Mouse (Mus musculus): Measurements from ENCODE around the gene Mkrn3.

The Mkrn3 gene

DNA sequence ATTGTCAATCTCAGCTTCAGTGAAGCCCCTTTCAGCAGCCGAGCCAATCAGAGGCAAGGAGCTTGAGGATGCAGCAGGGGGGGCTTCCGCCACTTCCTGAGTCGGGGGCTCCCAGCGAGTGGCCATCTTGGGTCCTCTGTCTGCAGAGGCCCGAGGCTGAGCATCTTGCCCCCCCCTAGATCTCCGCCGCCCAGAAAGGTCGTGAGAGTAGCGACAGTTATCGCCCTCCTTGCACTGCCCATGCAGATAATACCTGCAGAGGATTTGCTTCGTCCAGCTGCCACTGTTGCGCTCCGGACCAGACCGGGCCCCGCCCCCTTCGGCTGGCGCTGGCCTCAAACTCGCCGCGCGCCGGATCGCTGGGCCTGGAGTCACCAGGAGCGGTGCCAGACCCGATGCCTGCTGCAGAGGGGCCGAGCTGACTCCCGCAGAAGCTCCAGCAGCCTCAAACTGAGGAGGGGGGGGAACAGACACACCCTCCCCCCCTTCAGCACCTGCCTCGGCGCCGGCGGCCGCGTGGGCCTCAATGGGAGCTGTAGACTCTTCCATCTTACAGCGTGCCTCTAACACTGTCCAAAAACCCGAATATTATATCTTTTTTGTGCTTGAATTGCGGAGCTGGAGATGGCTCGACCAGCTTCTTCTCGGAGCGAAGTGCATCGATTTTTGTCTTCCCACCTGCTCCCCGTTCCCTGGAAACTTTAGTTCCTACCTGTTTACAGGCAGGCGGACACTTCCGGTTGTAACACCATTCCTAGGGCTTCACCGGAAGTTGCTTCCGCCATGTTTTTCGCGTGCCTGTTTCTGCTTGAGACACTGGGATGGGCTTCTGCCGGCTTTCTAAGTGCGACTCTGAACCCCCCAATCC lies at the start of gene Mkrn3:
TSS of gene Mkrn3 (minus strand) at position 647 of the 868 bp plus-strand sequence.
- DNase-seq (ENCODE audit: low spot score) = peak; percentile 73

DNA sequence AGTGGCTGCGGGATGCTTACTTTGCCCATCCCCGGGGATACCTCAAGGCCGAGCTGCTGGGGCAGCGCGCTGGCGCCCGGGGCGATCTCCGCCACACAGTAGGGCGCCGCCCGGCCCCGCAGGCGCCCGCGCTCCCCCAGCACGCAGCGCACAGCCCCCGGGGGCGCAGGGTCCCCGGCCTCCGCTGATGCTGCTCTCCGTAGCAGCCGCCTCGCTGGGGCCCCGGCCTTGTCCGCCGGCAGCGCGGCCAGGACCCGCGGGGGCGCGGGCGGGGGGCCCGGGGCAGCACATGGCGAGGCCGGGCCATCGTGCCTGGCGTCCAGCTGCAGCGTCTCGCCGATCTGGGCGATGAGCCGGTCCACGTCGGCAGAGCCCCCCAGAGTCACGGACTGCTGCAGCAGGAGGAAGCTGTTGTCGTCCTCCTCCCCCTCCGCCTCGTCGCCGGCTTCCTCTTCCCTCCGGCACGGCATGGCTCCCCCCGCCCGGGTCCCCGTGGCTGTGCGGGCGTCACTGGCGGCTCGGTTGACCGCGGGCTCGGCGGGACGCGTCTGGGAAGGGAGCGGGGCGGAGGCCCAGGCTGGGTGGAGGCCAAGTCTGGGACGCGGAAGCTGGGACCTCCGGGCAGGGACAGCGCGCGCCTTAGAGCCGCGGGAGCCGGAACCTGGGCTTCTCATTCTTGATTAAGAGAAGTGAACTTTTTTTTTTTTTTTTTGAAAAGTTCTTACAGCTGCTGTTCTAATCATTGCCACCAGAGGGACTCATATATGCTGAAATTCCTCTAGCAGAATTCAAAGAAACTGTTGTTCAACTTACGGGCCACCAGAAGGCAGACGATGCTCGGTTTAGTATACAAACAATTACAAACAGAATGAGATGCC lies 44.2 kb upstream of the Mkrn3 start, which contains the start of gene Peg12:
TSS of gene Peg12 (minus strand) at position 633 of the 878 bp plus-strand sequence.
- peak; percentile 43 for DNase-seq (ENCODE audit: low spot score)

DNA sequence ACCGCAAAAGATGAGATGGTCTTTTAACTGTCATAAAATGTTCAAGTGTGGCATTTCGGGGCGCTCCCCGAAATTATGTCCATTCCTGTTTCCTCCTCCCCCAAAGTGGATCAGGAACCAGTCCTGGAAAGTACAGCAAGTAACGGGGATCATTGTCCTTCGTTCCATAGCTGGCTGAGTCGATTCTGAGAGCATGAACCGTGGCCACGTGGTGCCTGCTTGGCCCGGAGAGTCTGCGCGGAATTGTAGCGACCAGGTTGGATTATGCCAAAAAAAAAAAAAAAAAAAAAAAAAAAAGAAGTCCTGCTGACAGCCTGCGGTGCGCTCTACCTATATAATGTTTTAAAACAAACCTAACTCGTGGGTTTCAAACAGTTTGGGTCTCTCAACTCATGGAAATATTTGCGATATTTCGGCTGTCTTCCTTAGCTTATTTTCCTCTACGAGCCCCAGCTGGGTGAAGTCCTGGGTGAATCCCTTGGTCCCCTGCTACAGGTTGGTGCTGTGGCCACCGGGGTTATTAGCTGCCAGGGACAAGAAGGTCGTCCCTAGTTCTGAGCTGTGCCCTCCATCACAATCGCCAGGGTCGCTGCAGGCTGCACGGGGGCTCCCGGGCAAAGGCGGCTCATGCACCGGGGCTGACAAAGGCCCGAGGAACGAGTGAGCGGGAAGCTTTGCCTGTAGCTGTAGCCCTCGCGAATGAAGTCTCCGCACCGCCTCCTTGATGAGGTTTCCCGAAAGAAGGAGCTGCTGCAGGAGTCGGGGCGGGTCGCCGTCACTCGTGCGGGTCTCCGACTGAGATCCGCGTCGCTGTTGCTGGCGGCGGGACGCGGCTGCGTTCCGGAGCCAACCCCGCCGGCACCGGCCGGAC lies 43.3 kb upstream of the Mkrn3 start:
- DNase-seq (ENCODE audit: low spot score) = peak; percentile 8

DNA sequence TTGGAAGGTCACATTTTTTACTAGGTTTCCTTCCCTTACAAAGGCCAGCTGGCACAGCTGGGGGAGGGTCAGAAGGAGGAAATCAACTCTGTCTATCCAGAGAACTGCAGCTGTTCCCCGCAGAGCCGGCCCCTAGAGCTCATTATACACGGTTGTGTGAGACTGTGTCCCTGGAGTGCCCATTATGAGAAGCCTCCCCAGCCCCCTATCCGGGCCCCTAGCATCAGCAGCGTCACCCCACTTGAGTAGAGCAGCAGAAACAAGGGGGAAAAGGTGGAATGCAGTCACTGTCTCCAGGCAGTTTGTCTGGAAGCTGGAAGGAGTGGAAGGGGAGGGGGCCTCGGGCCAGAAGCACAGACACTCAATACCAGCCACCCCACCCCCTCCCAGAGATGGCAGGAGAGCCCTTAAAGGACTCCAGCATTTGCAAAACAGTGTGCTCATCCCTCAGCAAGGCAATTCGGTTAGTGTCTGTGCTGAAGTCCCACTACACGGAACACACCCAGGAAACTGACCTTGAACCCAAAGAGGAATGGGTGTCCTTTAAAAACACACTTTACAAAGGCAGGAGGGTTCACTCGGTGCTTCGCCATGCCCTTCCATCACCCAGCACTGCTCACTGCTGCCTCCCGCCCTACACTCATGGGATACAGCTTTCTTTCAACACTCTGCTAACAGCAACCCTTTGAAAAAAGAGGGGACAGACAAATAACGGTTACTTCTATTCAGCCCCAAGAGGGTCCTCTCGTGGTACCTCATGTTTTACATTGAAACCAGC lies 42.5 kb upstream of the Mkrn3 start:
- DNase-seq (ENCODE audit: low spot score) = no peak

DNA sequence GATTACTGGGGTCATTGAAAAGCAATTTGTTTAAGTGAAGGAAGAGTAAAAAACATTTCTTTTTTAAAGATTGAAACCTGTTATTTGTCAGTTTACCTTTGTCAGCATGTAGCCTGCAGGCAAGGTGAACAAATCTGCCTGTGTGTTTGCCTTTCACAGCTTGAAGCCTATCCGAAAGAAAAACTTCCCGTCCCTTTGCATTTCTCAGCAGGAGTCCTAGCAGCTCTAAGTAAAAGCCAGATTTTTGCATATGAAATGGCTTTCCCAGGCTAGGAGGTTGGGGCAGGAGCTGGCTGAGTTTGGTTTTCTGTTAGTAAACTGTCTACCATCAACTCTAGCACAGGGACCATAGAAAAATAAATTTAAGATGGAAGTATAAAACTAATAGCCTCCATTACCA lies 32.4 kb upstream of the Mkrn3 start:
- no peak for DNase-seq (ENCODE audit: low spot score)

DNA sequence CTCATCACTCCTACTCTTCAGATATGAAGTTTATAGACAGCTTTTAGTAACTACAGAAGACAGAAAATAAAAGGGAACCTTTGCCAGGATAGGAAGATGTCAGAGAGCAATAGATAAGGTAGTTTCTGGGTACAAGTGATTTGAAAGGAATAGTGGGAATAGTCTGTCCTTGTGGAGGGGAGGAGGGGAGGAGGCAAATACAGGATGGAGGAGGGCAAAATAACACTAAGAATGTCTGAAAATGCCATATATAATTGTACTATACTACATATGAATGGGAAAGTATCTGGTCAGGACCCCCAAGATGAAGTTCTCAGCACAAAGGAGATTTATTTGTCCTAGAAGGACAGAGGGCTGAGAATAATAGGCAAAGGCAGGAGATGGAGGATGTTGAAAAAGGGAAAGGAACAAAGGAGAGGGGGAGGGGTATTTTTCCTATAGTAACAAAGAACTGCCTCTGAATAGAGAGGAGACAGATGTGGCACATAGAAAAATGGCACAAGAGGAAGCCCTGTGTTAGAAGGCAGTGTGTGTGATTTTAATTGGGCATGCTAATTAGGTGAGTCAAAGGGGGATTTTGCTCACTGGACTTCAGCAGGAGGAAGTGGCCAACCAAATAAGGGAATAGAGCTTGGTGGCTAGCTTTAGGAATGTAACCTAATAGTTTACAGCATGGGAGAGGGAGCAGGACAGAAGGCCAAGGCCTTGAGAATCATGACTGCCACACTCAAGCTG lies 25.7 kb upstream of the Mkrn3 start:
- DNase-seq (ENCODE audit: low spot score) = no peak

GRCm38 (mm10) chr7:62436394-62436793 lies 16.5 kb upstream of the Mkrn3 start:
- no peak for DNase-seq (ENCODE audit: low spot score)

DNA sequence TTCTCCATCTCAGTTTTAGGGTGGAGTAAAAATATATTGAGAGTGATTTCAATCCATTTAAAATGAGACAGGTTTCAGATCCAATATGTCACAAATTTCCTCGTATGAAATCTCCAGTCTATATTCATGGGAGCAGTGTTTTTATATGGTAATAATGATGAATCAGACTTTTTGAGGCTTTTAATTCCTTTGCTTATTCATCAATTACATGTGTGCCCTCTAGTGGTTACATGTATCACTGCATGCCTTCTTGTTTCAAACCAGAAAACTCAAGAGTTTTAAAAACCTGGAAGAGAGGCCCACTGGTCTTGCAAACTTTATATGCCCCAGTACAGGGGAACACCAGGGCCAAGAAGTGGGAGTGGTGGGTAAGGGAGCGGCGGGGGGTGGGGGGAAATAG lies 13.3 kb upstream of the Mkrn3 start:
- no peak for DNase-seq (ENCODE audit: low spot score)

DNA sequence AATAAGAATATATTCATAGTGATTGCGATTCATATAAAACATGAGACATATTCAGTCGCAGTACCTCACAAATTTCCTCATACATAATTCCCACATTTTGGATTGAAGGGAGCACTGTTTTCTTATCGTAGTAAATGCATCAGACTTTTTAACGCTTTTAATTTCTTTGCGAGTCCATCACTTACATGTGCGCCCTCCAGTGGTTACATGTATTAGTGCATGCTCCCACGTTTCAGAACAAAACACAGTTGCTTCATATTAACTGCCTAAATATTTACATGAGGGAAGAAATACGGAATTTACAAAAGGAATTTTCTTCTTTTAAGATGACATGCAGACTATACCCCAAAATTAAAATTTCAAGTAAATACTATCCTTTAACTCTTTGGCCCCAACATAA lies 8.4 kb upstream of the Mkrn3 start:
- DNase-seq (ENCODE audit: low spot score) = no peak

DNA sequence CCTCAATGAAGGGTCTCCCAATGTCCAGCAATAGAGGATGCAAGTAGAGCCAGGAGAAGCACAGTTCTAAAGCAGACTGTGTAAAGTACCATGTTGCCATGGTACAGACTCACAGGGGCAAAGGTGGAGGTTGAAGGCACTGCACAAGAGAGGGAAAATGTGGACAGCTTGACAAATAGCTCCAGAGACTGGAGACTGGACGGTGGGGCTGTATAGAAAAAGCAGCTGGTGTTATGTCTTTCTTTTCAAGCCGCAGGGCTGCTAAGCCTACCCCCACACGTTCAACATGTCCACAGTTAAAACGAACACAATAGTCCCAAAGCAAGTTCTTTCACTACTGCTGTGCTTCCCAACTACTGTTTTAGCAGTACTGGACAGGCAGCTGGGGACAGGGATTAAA lies 3.3 kb upstream of the Mkrn3 start:
- DNase-seq (ENCODE audit: low spot score) = no peak

DNA sequence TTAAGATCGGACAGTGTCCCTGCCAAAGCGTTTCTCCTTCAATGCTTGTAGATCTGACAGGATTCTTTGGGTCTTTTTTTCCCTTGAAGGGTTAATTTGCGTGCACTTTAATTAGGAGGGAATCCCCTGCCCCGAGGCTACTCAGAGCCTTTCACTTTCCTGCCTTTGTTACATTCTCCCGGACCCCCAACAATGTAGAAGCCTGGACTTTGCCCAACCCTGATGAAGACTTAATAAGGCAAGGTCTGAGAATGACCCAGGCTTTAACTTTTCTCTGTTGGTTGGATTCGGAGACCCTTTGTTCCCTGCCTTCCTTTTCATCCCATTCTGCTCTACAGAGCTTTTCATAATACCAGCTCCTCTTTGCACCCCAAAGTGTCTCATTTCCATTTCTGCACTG lies 627 bp upstream of the Mkrn3 start:
- no peak for DNase-seq (ENCODE audit: low spot score)

DNA sequence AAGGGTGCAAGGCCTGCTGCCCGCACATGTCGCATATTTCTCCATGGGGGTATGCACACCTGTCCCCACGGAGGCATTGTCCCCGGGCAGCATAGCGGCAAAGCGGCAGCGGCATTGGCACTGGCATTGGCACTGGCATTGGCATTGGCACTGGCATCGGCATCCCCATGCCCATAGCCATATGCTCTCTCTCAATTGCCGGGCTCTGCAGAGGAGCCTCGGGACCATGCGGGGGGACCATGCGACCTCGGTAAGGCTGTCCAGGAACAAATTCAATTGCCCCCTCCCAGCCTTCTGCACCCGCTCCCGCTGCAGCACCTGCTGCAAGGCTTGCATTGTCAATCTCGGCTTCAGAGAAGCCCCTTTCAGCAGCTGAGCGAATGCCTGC lies 840 bp downstream of the Mkrn3 start:
- no peak for DNase-seq (ENCODE audit: low spot score)

DNA sequence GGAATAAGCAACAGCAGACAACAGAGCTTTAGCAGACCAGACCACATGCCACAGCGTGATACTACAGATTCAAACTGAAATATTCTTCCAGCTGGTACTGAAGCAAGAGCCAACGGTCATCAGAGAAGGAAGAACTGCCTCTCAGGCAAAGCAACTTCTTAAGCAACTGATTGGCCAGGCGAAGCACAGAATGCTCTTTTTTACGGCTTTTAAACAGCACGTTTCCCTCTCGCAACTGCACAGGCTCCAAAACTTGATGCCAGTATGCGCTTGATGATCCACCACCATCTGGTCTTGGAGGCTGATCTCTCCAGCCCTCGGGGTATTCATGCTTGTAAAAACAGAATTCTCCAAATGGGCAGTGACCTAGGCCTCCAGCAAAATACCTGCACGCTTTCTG lies 1.6 kb downstream of the Mkrn3 start:
- no peak for DNase-seq (ENCODE audit: low spot score)

GRCm38 (mm10) chr7:62416173-62416572 lies 3.8 kb downstream of the Mkrn3 start:
- no peak for DNase-seq (ENCODE audit: low spot score)

GRCm38 (mm10) chr7:62415222-62415621 lies 4.7 kb downstream of the Mkrn3 start:
- DNase-seq (ENCODE audit: low spot score) = no peak

DNA sequence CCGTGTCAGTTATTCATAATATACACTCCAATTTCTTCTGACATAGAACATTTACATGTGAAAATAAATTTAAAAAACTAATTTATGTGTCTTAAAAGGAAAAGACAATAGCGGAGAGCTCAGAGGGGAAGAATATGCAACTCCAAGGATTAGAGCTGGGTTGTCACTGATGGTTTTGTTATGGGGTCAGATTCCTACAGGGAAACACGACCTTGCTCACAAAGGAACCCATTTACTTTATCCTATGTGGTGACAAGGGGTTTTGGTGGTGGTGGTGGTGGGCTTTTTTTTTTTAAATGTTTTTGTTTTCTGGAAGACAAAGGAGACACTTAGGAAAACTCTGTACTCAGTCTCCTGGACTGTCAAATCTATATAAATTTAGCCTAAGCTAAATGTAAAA lies 12.1 kb downstream of the Mkrn3 start:
- no peak for DNase-seq (ENCODE audit: low spot score)

GRCm38 (mm10) chr7:62406573-62407050 lies 13.3 kb downstream of the Mkrn3 start:
- no peak for DNase-seq (ENCODE audit: low spot score)

DNA sequence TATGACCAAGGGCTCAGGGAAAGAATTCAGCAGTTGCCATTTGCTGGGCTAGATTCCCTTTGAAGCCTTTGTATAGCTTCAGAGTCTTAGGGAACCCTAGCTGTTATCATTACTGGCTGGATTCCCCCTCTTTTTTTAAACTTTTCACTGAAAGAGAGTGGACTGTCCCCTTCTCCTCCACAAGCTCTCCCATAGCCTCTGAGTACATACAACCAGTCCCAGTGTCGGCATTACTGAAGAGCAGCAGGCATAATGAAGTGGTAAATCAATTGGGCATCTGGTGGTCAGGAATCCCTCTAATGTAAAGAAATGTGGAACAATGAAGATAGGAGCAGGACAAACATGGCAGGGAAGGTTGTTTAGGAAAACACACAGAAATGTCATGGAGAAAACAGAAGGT lies 27.7 kb downstream of the Mkrn3 start:
- no peak for DNase-seq (ENCODE audit: low spot score)

GRCm38 (mm10) chr7:62388291-62388690 lies 31.6 kb downstream of the Mkrn3 start:
- no peak for DNase-seq (ENCODE audit: low spot score)

GRCm38 (mm10) chr7:62382391-62382790 lies 37.5 kb downstream of the Mkrn3 start:
- no peak for DNase-seq (ENCODE audit: low spot score)
